Mouse (Mus musculus) bone marrow, adult 2 months (tissue): Measurements from ENCODE around the gene Tmem200b. TPM values are rescaled to one million over a fixed set of nuclear protein-coding genes. Genes with fewer than 3 reads are reported as not detected.

Experiments used
- H3K27ac ChIP-seq: fragments of 200-500 bp; 2 replicates; pipeline ENCODE4 v1.5.1; 2012; ENCODE audit warnings: low read depth, mild to moderate bottlenecking, control low read depth, inconsistent platforms, low read length; ENCODE audit not compliant: control insufficient read depth, poor library complexity, insufficient read depth
- H3K4me1 ChIP-seq: fragments of 200-500 bp; 2 replicates; pipeline ENCODE4 v1.6.1; 2011; ENCODE audit warnings: low read length; ENCODE audit not compliant: control insufficient read depth, insufficient read depth
- H3K4me3 ChIP-seq: fragments of 200-500 bp; replicated peaks from 2 replicates; pipeline ENCODE3; 2011; ENCODE audit warnings: mild to moderate bottlenecking, low read depth, low read length, control low read depth; ENCODE audit not compliant: control insufficient read depth
- CTCF ChIP-seq: fragments of 200-500 bp; IDR thresholded peaks from 2 replicates; pipeline ENCODE4 v1.5.1; 2011; ENCODE audit warnings: low read length, control low read depth; ENCODE audit not compliant: control insufficient read depth, insufficient read depth
- POLR2A ChIP-seq: fragments of 200-500 bp; IDR thresholded peaks from 2 replicates; pipeline ENCODE4 v1.6.1; 2011; ENCODE audit warnings: low read depth, mild to moderate bottlenecking, control low read depth, low read length, borderline replicate concordance; ENCODE audit not compliant: control insufficient read depth
- WGBS: fragments of 180-500 bp; shearing (Covaris S2); methylation state at CpG from one replicate; pipeline ENCODE4 v1.1.7; 2018; 5-methylcytosine and 5-hydroxymethylcytosine counted together
- polyA plus RNA-seq: library from polyadenylated mRNA; stranded (reverse); fragments of >200 nt; gene quantifications from 2 replicates; pipeline ENCODE4 v1.2.4, GENCODE M21; 2011; ENCODE audit warnings: low replicate concordance; ENCODE audit not compliant: missing spikeins, insufficient read depth, insufficient read length

The Tmem200b gene
- polyA plus RNA-seq, 1 experiment: not detected

DNA sequence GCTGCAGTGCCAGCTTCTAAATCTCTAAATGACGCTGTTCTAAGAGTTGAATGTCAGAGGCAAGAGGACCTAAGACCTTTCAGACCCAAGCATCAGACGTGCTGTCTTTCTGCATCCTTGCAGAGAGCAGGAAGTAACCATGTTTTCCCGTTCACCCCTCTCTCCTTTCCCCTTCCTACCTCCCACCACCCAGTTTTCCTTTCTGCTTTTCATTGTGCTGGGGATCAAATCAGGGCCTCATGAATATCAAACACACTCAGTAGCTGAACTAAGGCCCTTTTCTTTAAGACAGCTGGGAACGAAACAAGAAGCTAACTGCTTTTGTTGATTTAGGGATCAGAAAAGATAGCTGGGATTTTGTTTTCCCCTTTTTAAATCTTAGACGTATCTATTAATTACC lies 28.3 kb downstream of the Tmem200b start:
- Histone ChIP-seq H3K4me3 (no peak overlapping the region), H3K27ac (no peak overlapping the region), H3K4me1 (no peaks in the 10 kb centered on the region)
- TF ChIP-seq CTCF: no peak
- TF ChIP-seq POLR2A: no peak
- 84% methylated on average over 5 of the region's 5 CpGs for WGBS

DNA sequence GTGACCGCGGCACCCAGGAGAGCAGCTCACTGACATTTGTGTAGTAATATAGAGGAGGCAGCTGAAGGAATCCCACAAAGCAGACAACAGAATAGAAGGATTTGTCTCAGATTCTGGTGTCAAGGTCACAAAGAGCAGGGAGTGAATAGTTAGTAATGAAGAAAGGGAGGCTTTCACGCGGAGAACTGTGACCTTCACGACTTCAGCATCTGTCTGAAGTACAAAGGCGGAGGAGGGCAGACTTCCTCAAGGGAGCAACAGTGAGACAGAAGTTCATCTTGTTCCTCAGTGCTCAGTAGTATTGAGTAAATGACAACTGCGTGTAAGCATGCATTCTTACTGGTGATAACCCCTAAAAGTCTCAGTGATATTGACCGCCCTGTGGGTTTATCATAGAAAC lies 29.1 kb downstream of the Tmem200b start:
- no peak for TF ChIP-seq CTCF
- no peak for TF ChIP-seq POLR2A
- 86% methylated on average over 8 of the region's 8 CpGs for WGBS
- H3K4me1 ChIP-seq: no peaks in the 10 kb centered on the region
- H3K27ac ChIP-seq: no peak overlapping the region
- no peak overlapping the region for H3K4me3 ChIP-seq

DNA sequence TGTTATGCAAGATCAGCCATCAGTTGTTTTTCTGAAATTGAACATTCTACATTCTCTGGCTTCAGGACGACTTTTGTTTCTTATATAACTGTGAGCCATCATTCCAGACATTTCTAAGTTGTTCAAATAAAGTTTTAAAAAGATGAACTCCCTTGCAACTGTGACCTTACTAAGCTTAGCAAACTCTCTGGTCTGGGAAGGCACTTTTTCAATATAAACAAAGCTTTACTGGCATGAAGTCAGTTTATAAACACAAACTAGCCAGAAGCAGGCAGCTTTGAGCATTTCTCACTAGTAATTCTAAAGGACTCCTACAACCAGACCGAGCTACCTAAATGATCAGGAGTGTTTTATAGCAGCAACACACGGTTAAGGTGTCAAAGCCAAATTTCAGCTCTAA lies 35.6 kb downstream of the Tmem200b start:
- 88% methylated on average over 3 of the region's 3 CpGs for WGBS
- no peaks in the 10 kb centered on the region for H3K4me1 ChIP-seq
- TF ChIP-seq CTCF (no peak), POLR2A (no peak)

GRCm38 (mm10) chr4:131968873-131969272 lies 47.3 kb downstream of the Tmem200b start:
- 93% methylated on average over 2 of the region's 2 CpGs for WGBS
- TF ChIP-seq CTCF: no peak
- no peak for TF ChIP-seq POLR2A
- no peak overlapping the region for H3K27ac ChIP-seq

More for the DNA sequence above, 35.6 kb downstream of the Tmem200b start:
- no peak overlapping the region for H3K27ac ChIP-seq
- H3K4me3 ChIP-seq: no peak overlapping the region

GRCm38 (mm10) chr4:131970244-131970853 lies 48.8 kb downstream of the Tmem200b start:
- 93% methylated on average over 7 of the region's 7 CpGs for WGBS
- H3K4me3 ChIP-seq: no peak overlapping the region
- no peak for TF ChIP-seq CTCF
- TF ChIP-seq POLR2A: no peak
- H3K4me1 ChIP-seq: no peaks in the 10 kb centered on the region
- H3K27ac ChIP-seq: no peak overlapping the region

More at GRCm38 (mm10) chr4:131968873-131969272, 47.3 kb downstream of the Tmem200b start:
- no peak overlapping the region for H3K4me3 ChIP-seq
- no peaks in the 10 kb centered on the region for H3K4me1 ChIP-seq

Other genes starting within 250 kb of the Tmem200b start
- 8.9 and 15.1 TPM in 2 replicates for gene Ptpru, start 83.5 kb upstream of the Tmem200b start, polyA plus RNA-seq
- gene Mecr, start 78.3 kb upstream of the Tmem200b start, polyA plus RNA-seq: 17.6 and 25.8 TPM in 2 replicates
- gene Srsf4, start 48.2 kb upstream of the Tmem200b start, polyA plus RNA-seq: 66.4 and 72.5 TPM in 2 replicates
- gene Gm10300, start 152.9 kb downstream of the Tmem200b start, polyA plus RNA-seq: 0.65 and 0.70 TPM in 2 replicates
- gene Epb41, start 153.6 kb downstream of the Tmem200b start, polyA plus RNA-seq: 298 and 306 TPM in 2 replicates
- not detected in 2 replicates for gene Oprd1, start 222.7 kb downstream of the Tmem200b start, polyA plus RNA-seq